Mouse (Mus musculus) heart, postnatal 0 days (tissue): ENCODE measurements around the gene Pon3.

Experiments
- CTCF ChIP-seq: IDR thresholded peaks from 2 replicates; pipeline ENCODE4 v1.5.1; 2016; ENCODE audit warnings: antibody characterized with exemption, control low read depth, low read depth
- EP300 ChIP-seq: IDR thresholded peaks from 2 replicates; pipeline ENCODE4 v1.6.1; 2016; ENCODE audit warnings: antibody characterized with exemption, low read depth

- TF ChIP-seq CTCF (no peak), EP300 (no peak)
These were observed 26.3 kb upstream of the Pon3 start for GRCm38 (mm10) chr6:5282418-5282817.
